Mouse (Mus musculus): ENCODE measurements at regions not wholly inside any gene's neighbourhood (a gene's known extent, or its start where the extent isn't known, plus 50 kb on each side); places are given as distances from the start of the nearest gene placed in this dataset.

DNA sequence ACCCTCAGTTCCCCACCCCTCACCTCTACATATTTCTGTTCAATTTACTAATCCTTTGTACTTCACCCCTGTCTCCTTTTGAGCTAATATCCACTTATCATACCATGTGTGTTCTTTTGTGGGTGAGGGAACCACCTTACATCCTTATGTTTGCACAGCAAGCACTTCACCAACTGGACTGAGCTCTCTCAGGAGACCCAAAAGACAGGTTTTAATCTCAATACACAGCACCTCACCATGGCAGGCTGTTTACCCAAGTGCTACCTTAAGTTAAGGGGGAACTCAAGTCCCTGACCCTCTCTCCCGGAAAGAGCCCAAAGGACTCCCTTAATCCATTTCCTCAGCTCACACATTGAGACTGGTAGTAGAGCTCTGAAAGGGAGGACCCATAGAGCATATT lies 62.3 kb upstream of the Agr3 start:
- DNase-seq (ENCODE audit: low spot score), result no peak

DNA sequence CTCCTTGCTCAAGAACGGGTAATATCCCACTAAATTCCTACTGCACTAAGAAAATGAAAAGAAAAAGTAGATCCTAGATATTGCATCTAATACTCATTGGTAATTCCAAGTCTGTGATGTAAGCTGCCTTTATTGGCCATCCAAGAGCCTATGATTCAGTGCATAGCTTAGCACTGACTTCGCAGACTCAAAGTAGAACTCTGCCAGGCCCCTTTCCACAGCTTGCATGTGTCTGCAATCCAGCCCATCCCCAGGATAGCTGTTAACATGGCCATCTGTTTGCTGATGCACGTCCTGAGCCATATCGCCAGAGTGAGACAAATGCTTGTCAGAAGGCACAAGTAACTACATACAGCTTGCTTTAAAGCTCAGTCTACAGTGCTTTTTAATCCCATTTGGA lies 72.3 kb upstream of the Agr3 start:
- no peak for DNase-seq (ENCODE audit: low spot score)

DNA sequence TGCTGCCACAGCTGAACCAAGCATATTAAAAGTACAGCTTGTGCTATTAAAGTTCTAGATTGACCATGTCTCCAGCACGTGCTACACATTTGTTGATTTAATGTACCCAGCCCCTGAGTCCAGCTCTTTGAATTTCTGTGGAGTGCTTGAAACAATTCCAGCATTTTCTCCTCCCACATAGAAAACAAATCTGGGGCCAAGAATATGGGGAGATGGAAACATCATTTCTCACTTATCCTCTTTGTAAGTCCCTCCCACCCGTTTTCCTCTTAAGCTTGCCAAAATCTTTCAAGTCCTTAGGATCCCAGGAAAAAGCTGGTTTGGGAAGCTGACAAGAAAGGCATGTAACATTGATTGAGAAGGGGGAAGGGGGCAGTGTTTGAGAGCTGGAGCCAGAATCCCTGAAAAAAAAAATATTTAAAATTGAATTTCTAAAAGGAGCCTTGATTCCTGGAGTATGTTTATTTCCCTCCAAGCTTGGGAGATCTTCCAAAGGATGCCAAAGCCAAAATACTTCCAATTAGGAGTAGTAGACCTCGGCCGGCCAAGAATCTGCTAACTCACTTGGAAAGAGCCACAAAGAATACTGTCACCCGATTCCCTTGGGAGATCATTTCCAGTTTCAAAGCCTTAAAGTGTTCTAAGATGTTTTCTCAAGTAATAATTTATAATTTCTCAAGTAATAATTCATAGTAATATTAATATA lies 78.4 kb upstream of the Agr3 start:
- no peak for DNase-seq (ENCODE audit: low spot score)

DNA sequence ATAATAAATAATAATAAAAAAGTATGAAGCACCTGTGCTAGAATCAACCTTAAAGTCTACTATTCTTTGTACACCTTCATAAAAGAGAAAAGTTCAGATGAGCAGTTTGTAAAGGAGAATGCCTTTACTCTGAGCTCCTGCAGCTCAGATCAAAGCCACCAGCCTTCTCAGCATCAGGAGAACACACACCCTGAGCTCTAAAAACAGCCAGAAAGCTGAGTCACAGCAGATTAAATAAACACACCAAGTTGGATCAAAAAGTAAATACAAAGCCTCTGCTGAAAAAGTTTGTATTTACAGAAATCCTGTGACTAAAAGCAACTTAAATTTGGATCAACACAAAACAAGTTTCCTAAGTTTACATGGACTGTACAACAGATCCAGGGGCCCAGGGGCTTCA lies 88.5 kb upstream of the Agr3 start:
- no peak for DNase-seq (ENCODE audit: low spot score)

DNA sequence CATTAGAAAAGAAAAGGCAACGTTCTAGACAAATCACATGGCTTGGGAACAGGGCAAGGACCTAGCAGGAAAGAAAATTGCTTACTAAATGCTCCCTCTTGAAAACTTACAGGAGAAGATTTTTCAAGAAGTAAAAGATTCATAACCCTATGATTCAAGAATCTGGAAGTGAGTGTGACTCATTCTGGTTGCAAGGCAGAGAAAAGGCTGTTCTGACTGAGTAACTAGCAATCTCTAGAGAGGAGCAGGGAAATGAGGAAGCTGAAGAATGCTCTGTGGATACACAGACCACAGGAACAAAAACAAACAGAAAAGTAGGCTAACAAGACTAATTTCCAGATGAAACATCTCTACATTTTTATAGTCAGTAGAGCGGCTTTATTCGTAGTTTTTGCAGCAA lies 92.1 kb upstream of the Agr3 start:
- DNase-seq (ENCODE audit: low spot score), result no peak

DNA sequence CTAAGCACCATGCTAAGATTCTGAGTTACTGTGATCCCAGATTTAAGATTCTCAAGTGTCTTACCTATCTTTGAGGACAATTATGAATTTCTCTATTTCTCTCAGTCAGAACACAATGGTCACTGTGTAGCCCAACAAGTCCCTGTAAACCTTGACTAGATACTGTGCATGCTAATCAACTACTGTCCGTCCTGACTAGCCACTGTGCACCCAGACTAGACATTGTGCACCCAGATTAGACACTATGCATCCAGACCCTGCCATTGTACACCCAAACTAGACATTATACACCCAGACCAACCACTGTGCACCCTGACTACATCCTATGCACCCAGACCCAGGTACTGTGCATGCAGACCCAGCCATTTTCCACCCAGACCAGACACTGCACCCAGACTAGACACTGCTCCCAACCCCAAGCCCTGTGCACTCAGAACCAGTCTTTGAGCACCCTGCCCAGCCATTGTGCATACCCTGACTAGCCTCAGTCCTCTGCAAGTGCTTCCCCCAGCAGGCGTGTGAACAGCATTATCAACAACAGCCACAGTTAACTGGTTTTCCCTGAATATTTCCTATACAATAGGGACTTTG lies 93.4 kb upstream of the Agr3 start:
- DNase-seq (ENCODE audit: low spot score), result no peak

DNA sequence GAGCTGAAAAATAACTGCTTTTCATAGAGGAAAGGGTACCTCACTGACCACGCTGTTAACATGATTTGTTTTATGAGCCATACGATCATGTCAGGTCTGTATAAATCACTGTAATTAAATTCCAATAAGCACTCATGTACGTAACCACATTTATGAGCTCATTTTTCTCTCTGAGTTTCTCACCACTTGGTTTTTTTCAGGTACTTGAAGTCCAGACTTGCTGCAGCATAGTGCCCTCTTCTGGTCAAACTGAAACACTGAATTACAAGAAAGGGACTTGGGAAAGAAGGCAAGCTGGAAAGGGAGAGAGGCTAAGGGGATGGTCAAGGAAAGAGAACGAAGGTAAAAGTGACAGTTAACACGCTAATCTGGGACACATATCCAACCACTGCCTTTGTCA lies 94.2 kb upstream of the Agr3 start:
- DNase-seq (ENCODE audit: low spot score), result no peak

DNA sequence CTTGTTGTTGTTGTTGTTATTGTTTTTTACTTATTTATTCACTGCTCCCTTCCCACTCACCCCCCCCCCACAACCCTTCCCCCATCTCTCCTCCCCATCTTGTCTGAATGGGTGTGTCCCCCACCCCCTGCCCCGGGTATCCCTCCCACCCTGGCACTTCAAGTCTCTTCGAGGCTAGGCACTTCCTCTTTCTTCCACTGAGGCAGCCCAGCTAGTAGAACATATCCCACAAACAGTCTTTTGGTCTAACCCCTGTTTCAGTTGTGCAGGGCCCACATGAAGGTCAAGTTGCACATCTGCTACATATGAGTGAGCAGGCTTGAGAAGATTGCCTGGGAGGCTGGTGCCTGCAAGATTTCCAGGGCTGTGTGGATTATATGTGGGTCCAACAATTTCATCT lies 97.6 kb upstream of the Agr3 start:
- DNase-seq (ENCODE audit: low spot score), result no peak

DNA sequence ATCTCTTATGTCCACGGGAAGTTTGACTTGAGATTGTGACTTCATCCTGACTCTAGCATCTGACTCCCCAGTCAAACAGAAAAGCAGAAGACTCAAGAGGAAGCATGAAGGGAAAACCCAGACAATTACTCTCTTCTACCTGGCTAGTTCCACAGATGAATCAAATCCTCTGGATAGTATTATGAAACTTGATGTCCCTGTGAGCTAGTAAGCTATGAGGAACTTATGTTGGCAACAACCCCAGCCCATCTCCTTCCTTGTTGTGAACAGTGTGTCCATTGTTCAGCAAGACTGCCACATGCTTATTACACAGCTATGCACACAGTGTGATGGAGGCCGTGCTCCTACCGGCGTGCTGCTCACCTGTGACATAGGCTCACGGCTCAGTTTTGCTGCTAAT lies 98.4 kb upstream of the Agr3 start:
- no peak for DNase-seq (ENCODE audit: low spot score)

DNA sequence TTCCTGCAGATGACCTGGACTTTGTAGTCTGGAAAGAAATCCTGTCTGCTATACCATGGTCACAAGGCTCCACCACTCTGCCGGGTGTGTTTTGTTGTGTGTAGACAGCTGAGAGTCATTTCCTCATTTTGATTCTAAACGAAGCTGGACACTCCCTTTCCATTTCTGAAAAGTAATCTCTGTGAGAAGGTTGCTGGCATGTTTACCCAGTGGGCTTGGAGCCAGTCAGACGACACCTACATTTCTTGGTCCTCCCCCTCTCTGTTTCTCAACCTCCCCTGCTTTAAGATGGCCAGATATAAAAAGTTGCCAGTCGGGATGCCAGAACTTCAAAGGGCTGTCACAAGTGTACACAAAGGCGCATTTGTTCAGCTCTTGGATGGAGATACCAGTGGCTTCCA lies 100.8 kb upstream of the Agr3 start:
- DNase-seq (ENCODE audit: low spot score), result peak; percentile 43

DNA sequence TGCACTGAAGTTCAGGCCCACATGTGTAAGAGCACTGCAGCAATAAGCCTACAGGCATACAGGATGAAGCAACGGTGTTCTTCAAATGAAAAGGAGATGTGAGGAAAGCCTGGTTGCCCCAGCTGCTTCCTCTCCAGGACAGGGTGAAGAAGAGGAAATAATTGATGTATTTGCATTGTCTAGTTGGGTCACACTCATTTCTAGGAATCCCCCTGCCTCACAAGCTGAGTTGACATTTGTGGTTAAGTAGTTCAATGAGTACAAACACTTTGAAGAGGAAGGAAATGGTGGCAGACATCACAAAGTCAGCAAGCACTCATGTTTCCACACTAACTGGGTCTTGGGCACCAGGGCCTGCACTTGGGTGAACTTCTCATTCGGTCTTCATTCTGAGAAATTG lies 126.2 kb upstream of the Agr3 start:
- DNase-seq (ENCODE audit: low spot score), result no peak

DNA sequence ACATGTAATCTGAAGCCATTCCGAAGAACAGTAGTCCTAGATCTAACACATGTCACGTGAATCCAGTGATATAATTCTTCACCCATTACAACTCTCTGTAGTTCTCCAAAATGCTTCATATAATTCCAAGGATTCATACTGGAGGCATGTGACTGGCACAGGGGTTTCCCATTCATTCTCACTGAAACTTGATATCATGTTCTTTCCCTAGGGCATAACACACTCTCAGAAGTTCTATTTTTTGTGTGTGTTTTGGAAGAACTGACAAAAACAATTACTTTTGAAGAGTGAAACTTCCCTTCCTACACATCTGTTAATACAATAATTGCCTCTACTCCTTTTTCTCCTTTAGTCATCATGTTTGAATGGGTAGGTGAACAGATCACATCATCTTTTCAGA lies 150.0 kb upstream of the Agr3 start:
- no peak for DNase-seq (ENCODE audit: low spot score)

DNA sequence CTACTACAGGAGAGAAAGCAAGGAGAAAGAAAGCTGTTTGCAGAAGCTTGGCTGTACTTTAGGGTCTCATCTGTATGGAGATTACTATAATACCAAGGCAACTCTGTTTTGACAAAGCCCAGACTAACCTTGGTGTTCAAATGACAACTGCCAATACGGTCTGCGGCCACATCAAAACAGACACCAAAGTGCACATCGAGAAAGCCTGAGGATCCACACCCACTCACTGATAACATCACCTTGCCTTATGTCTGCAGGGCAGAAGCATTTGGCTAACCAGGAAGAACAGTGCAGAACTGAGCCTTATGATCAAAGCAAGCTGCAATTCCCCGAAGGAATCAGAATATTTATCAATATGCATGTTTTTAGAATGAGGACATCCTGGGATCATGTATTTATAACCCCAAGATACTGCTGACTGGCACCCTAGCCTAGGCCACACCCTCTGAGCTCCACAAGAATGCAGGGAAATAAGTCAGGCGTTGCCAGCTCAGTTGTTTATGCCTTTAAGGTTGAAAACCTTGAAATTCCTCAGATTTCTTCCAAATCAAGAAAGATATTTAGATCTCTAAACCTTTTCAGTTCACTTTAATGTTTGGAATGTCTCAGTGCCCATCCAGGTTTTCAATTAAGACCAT lies 154.9 kb upstream of the Agr3 start:
- no peak for DNase-seq (ENCODE audit: low spot score)

DNA sequence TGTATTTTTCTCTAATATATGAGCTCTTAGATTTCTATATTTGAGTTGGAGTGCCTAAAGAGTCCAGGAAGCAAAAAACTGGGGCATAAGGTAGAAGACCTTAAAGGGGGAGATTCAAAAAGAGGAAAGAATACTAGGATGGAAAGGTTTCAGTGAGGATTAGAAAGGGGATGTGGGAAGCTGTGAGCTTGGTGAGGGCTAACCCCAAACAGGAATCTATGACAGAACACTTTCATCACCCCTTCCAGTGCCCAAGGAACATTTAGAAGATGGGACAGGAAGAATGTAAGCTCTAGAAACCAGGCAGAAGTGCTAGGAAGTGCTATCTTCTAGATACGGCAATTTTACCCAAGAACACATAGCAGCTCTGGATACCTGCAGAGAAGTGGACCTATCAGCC lies 166.5 kb upstream of the Agr3 start:
- no peak for DNase-seq (ENCODE audit: low spot score)

DNA sequence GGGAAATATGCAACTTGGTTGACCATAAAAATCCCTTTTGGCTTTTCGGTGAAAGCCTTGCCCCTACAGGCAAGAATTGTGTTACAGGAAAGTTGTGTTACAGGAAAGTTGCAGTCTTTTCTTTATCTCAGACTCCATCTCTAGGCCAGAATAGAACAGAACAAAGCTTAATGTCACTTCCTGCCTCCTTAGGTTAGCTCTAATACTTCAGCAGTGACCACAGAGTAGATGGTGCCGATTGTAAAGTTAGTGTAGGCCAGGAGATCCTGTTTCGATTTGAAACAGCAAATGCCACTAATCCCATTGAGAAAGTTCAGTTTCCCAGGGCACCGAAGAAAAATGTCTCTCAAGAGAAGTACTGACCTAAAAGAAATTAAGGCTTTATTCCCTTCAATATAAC lies 170.3 kb upstream of the Agr3 start:
- DNase-seq (ENCODE audit: low spot score), result no peak

DNA sequence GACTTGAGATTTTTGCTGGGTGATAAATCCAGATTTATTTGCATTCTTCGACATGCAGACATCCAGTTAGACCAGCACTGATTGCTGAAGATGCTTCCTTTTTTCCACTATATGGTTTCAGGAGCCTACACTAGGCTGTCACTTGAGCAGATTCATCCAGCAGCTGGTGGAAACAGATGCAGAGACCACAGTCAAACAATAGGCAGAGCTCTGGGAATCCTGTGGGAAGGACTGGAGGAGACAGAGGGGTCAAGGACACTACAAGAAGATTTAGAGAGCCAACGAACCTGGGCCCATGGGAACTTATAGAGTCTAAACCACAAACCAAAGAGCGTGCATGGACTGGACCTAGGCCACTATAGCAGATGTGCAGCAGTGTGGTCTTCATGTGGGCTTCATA lies 177.4 kb upstream of the Agr3 start:
- DNase-seq (ENCODE audit: low spot score), result no peak

DNA sequence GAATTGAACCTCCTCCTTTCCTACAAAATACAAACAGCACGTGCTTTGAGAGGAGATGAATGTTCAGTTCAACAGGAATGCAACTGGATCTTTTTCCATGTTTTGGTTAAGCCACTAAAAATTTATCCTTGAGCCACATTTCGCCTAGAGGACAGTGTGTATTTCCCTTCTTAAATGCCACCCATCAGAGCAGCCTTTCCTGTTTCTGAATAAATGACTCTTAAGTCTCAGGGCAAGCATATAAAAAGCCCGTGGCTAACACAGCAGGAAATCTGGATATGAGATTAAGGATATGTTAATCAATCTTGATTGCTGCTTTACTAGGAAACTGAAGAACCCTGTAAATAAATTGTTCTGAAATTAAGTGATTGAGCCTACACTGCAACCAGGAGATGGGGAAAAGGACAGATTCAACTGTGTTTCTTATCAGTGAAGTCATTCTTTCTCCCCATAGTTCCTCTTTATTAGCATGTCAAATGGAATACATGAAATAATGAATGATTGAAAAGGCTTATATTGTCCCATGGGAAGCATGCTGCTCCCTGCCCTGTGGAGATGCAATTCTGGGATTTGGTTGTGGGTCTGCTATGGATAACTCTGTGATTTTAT lies 178.6 kb upstream of the Agr3 start:
- no peak for DNase-seq (ENCODE audit: low spot score)

DNA sequence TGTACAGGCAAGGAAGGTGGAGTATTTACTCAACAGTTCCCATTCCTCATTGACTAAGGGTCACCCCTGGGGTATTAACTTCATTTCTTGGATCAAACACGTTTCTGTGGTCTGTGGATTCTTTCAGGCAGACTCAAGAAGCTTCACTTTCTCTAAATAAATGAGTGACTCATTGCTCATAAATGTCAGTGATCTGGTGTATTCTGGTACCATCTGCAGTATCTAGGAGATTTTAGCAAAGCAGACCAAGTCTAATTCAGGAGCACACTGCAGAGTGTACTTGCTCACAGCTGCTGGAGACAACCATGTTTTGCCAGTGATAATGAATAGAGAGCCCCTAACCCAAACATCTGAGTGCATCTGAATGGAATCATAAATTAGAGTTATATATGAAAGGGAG lies 182.7 kb upstream of the Agr3 start:
- DNase-seq (ENCODE audit: low spot score), result no peak

DNA sequence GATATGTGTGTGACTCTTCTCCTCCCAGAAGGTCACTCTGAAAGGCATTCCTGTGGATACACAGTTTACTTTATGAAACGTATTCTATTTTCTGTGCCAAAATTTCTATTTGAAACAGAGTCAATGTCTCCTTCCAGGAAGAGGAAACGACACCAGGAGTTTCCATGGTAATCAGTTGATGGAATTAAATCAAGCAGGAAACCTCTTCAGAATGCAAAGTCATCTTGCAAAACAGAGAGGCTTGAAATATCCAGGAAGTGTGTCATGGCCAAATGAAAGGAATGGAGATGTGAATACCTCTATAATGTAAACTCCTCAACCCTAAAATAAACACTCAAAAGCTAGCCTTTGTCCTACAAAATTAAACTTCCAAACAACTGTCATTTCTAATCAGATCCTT lies 189.0 kb upstream of the Agr3 start:
- no peak for DNase-seq (ENCODE audit: low spot score)

DNA sequence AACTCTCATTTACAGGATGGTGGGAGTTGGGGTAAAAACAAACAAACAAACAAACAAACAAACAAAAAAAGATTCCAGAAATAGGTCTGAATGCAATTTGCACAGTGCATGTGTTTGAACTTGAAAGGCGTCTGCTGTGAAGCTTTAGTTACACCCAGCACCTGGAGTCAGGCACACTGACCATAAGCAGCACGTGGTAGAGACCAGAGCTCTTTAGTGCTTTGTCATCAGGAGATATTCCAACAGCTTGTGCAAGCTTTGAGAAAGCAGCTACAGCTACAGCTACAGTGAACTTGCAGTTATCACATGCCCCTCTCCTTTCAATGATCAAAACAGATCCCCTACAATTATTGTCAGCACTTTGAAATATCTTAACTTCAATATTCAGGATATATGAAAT lies 190.4 kb upstream of the Agr3 start:
- no peak for DNase-seq (ENCODE audit: low spot score)

DNA sequence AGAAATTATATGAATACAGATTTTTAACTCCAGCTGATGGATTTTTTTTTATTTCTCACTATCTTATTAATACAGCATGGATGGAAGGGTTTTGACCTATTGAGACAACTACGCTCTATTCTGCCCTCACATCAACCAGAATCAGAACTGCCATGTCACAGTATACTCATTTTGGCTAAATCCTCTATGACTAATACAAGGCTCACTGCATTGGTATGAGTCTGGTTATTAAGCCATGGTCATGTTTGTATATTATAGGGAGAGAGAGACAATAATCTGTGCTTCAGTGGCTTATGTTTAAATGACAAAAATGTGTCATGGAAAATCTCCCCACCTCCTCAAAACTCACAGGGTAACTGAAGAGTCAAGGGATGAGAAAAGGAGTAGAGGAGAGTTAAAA lies 191.0 kb upstream of the Agr3 start:
- no peak for DNase-seq (ENCODE audit: low spot score)

DNA sequence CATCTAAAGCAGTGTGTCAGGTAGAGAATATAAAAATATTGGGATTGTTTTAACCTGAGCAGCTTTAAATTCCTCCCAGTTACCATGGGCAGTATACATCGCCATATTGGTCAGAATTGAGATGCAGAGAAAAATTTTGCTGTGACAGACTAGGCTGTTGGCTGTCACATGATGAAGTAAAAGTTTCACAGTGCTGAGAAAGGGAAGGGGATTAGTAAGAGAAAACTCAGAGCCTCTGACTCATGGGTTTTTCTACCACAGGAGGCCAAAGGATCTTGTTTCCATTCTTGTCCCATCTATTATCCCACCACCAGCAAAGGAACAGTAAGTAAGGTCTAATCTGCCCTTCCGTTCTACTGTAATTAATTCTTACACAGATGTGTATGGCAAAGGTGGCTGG lies 191.8 kb upstream of the Agr3 start:
- no peak for DNase-seq (ENCODE audit: low spot score)

DNA sequence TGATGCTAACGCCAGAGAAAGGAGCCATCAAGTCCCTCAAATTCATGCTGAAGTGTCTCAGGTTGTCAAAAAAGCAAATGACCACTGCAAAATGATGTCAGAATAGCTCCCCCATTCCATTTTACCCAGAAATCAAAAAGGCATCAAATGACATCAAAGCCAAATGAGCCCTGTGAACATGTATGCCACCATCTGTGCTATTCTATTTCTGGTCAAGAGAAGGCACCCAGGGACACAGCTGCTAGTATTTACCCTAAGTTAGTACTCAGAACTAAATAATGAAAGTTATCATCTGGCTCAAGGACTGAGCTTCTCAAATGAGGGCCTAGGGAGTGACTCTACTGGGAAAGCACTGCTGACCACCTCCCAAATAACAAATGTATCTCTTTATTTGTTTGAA lies 191.1 kb upstream of the Ahr start:
- DNase-seq (ENCODE audit: low spot score), result no peak

DNA sequence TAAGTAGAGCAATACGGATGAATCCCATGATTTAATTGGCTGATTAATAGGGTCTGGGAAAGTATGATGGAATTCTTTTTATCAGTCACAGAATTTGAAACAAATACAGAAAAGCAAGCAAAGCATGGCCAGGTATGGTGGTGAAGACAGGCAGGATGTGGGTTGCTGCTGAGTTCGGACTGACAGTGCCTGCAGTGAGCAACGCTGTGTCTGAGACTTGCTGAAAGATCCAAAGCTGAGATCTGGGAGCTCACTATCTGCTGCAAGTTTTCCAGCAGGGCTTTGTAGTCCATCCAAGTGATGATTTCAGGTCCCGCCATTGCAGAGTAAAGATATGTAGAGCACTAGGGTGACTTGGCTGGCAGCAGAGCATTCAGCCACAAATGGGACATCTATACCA lies 189.3 kb upstream of the Ahr start:
- DNase-seq (ENCODE audit: low spot score), result no peak

Data from urinary bladder, postnatal 25 days (tissue).